Mouse (Mus musculus) hindbrain, embryonic 10.5 days (tissue): Measurements from ENCODE around the gene Cul4a. TPM values are rescaled to one million over a fixed set of nuclear protein-coding genes. Genes with fewer than 3 reads are reported as not detected.

ENCODE experiments used
- DNase-seq: peaks from one replicate; pipeline ENCODE4 v3.0.0-alpha.2; 2017; ENCODE audit warnings: low spot score
- H3K27ac ChIP-seq: fragments of 300-500 bp; sonication (generic); 2 replicates; pipeline ENCODE4 v1.5.1; 2016; ENCODE audit warnings: mild to moderate bottlenecking, moderate library complexity
- H3K27me3 ChIP-seq: fragments of 300-500 bp; sonication (generic); 2 replicates; pipeline ENCODE4 v1.6.1; 2016; ENCODE audit warnings: mild to moderate bottlenecking; ENCODE audit not compliant: poor library complexity, insufficient read depth, severe bottlenecking
- H3K36me3 ChIP-seq: fragments of 300-500 bp; sonication (generic); 2 replicates; pipeline ENCODE4 v1.6.1; 2016; ENCODE audit warnings: mild to moderate bottlenecking, moderate library complexity
- H3K4me1 ChIP-seq: fragments of 300-500 bp; sonication (generic); replicated peaks from 2 replicates; pipeline ENCODE4 v1.6.1; 2016; ENCODE audit warnings: mild to moderate bottlenecking
- H3K4me3 ChIP-seq: fragments of 300-500 bp; sonication (generic); 2 replicates; pipeline ENCODE4 v1.5.1; 2016; ENCODE audit warnings: mild to moderate bottlenecking, moderate library complexity
- H3K9me3 ChIP-seq: fragments of 300-500 bp; sonication (generic); 2 replicates; pipeline ENCODE4 v1.6.1; 2016; ENCODE audit warnings: mild to moderate bottlenecking, moderate library complexity
- WGBS: fragments of 180-500 bp; shearing (Covaris S2); methylation state at CpG from one replicate; pipeline ENCODE4 v1.1.7; 2016; 5-methylcytosine and 5-hydroxymethylcytosine counted together
- polyA plus RNA-seq: library from polyadenylated mRNA; unstranded; fragments of >200 nt; fragmentation: Nextera tagmentation; extraction: Ambion mirVana; gene quantifications from 2 replicates; pipeline ENCODE4 v1.2.1, GENCODE M21; 2016

Gene Cul4a
- polyA plus RNA-seq, 1 experiment from 2014 or later, result 72.8 TPM

GRCm38 (mm10) chr8:13174811-13175210 lies 69.4 kb downstream of the Cul4a start:
- H3K4me3 ChIP-seq, result no peak overlapping the region
- no peaks in the 10 kb centered on the region for H3K4me1 ChIP-seq
- no peaks in the 10 kb centered on the region for H3K27me3 ChIP-seq
- no peak for DNase-seq
- WGBS, result 93% methylated on average over 4 of the region's 4 CpGs
- no peaks in the 10 kb centered on the region for H3K9me3 ChIP-seq
- H3K36me3 ChIP-seq, result peaks cover 93% of the 10 kb centered on the region
- H3K27ac ChIP-seq, result no peak overlapping the region

DNA sequence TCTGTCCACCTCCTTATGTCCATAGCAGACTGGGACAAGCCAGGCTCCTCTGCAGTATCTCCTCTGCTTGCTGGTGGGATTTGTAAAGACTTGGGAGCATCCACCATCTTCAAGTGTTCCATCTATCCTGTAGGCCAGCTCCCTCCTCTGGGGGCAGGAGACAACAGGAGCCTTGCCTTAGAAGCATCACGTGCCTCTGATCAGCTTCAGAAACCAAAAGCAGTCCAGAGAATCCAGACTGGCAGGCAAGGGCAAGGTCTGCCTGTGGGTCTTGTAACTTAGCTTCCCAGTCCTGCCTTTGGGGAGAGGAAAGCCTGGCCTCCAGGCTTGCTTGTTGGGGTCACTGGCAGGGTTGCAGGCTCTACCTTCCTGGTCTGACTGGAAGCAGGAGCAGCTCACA lies 70.2 kb downstream of the Cul4a start:
- Histone ChIP-seq H3K36me3 (peaks cover 85% of the 10 kb centered on the region), H3K9me3 (no peaks in the 10 kb centered on the region), H3K27ac (no peak overlapping the region), H3K27me3 (no peaks in the 10 kb centered on the region), H3K4me1 (no peaks in the 10 kb centered on the region), H3K4me3 (no peak overlapping the region)
- WGBS, result 91% methylated on average over 1 of the region's 1 CpGs
- no peak for DNase-seq

- 96% methylated on average over 7 of the region's 7 CpGs for WGBS
- H3K36me3 ChIP-seq, result peaks cover 68% of the 10 kb centered on the region
Measured at GRCm38 (mm10) chr8:13177173-13177852, 71.9 kb downstream of the Cul4a start.

DNA sequence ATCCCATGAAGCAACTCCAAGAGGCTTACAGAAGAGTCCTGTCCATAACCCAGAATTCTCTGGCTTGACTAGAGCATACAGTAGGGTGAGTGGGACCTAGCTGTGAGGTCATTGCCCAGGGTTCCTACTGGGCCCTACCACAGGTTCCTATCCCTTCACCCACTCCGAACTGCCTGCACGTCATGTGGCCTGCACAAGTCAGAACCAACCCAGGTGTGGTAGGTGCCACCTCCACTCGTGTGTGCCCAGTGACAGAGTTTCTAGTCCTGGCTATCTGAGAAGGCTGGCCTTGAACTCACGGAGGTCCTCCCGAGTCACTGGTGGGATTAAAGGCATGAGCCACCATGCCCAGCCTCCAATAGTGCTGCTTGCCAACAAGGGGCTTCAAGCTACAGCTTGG lies 72.7 kb downstream of the Cul4a start:
- H3K4me3 ChIP-seq, result no peak overlapping the region
- no peaks in the 10 kb centered on the region for H3K4me1 ChIP-seq
- DNase-seq, result no peak
- no peaks in the 10 kb centered on the region for H3K27me3 ChIP-seq
- peaks cover 60% of the 10 kb centered on the region for H3K36me3 ChIP-seq
- 94% methylated on average over 5 of the region's 5 CpGs for WGBS
- H3K27ac ChIP-seq, result no peak overlapping the region
- no peaks in the 10 kb centered on the region for H3K9me3 ChIP-seq

More at GRCm38 (mm10) chr8:13177173-13177852, 71.9 kb downstream of the Cul4a start:
- Histone ChIP-seq H3K27ac (no peak overlapping the region), H3K4me3 (no peak overlapping the region), H3K4me1 (no peaks in the 10 kb centered on the region), H3K9me3 (no peaks in the 10 kb centered on the region), H3K27me3 (no peaks in the 10 kb centered on the region)
- DNase-seq, result no peak

DNA sequence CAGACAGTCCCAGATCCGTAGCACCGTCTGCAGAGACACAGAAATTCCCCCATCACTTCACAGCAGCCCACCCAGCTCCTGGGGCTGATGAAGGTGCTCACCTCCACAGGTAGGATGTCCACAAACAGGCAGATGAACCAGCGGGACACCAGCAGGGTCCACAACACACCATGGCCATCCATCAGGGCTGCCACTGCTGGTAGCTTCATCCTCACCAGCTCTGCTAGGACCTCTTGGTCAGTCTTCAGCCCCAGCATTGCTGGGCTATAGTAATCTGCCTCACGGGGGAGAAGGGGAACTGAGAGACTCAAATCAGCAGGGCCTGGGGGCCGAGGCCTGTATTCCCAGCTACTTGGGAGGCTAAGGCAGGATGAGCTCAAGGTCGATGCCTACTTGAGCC lies 74.1 kb downstream of the Cul4a start:
- Histone ChIP-seq H3K4me1 (no peaks in the 10 kb centered on the region), H3K27me3 (no peaks in the 10 kb centered on the region), H3K4me3 (no peak overlapping the region), H3K9me3 (no peaks in the 10 kb centered on the region), H3K36me3 (peaks cover 49% of the 10 kb centered on the region), H3K27ac (no peak overlapping the region)
- no peak for DNase-seq
- 75% methylated on average over 6 of the region's 6 CpGs for WGBS

GRCm38 (mm10) chr8:13179948-13180347 lies 74.5 kb downstream of the Cul4a start:
- no peak overlapping the region for H3K27ac ChIP-seq
- no peak overlapping the region for H3K4me3 ChIP-seq
- WGBS, result 78% methylated on average over 7 of the region's 7 CpGs
- no peak for DNase-seq
- no peaks in the 10 kb centered on the region for H3K9me3 ChIP-seq
- H3K36me3 ChIP-seq, result peaks cover 49% of the 10 kb centered on the region
- no peaks in the 10 kb centered on the region for H3K4me1 ChIP-seq
- no peaks in the 10 kb centered on the region for H3K27me3 ChIP-seq

DNA sequence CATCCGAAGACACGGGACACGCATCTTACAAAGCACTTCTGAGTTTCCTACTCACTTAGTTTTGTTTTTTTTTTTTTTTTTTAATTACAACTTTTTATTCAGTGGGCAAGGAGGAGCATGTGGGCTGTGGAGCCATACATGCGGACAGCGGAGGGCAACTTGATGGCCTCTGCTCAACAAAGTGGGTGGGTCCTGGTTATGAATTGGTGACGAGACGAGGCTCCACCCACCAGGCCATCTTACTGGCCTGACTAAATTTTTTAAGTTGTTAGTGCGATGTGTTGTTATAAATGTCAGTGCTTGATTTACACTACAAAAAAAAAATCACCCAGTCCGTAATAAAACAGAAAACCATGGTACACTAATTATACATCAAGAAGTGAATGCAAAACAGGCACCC lies 75.0 kb downstream of the Cul4a start:
- Histone ChIP-seq H3K4me1 (no peaks in the 10 kb centered on the region), H3K27me3 (no peaks in the 10 kb centered on the region), H3K9me3 (no peaks in the 10 kb centered on the region), H3K27ac (no peak overlapping the region), H3K36me3 (peaks cover 48% of the 10 kb centered on the region), H3K4me3 (no peak overlapping the region)
- DNase-seq, result no peak
- WGBS, result 86% methylated on average over 9 of the region's 9 CpGs

GRCm38 (mm10) chr8:13180911-13181690 lies 75.7 kb downstream of the Cul4a start:
- Histone ChIP-seq H3K4me3 (no peak overlapping the region), H3K4me1 (no peaks in the 10 kb centered on the region), H3K9me3 (no peaks in the 10 kb centered on the region), H3K27me3 (no peaks in the 10 kb centered on the region), H3K27ac (no peak overlapping the region), H3K36me3 (peaks cover 48% of the 10 kb centered on the region)
- WGBS, result 82% methylated on average over 18 of the region's 18 CpGs
- DNase-seq, result no peak

- Histone ChIP-seq H3K4me1 (no peaks in the 10 kb centered on the region), H3K9me3 (no peaks in the 10 kb centered on the region), H3K4me3 (no peak overlapping the region), H3K27ac (no peak overlapping the region), H3K36me3 (peaks cover 43% of the 10 kb centered on the region), H3K27me3 (no peaks in the 10 kb centered on the region)
- DNase-seq, result no peak
- 52% methylated on average over 2 of the region's 2 CpGs for WGBS
Measured at GRCm38 (mm10) chr8:13181691-13181976, 76.2 kb downstream of the Cul4a start.

GRCm38 (mm10) chr8:13186819-13187218 lies 81.4 kb downstream of the Cul4a start:
- whole genome bisulfite sequencing, result 91% methylated on average over 8 of the region's 8 CpGs
- Histone ChIP-seq H3K4me3 (no peak overlapping the region), H3K4me1 (no peaks in the 10 kb centered on the region), H3K9me3 (no peaks in the 10 kb centered on the region), H3K27ac (no peak overlapping the region), H3K27me3 (no peaks in the 10 kb centered on the region), H3K36me3 (peaks cover 28% of the 10 kb centered on the region)
- no peak for DNase-seq

- Histone ChIP-seq H3K27ac (no peak overlapping the region), H3K27me3 (no peaks in the 10 kb centered on the region), H3K4me1 (no peaks in the 10 kb centered on the region), H3K36me3 (peaks cover 28% of the 10 kb centered on the region), H3K9me3 (no peaks in the 10 kb centered on the region), H3K4me3 (no peak overlapping the region)
- 84% methylated on average over 9 of the region's 9 CpGs for WGBS
- no peak for DNase-seq
Measured at GRCm38 (mm10) chr8:13187229-13187628, 81.8 kb downstream of the Cul4a start.

GRCm38 (mm10) chr8:13187638-13188037 lies 82.2 kb downstream of the Cul4a start:
- no peak for DNase-seq
- H3K4me1 ChIP-seq, result no peaks in the 10 kb centered on the region
- no peaks in the 10 kb centered on the region for H3K27me3 ChIP-seq
- no peak overlapping the region for H3K27ac ChIP-seq
- no peak overlapping the region for H3K4me3 ChIP-seq
- H3K9me3 ChIP-seq, result no peaks in the 10 kb centered on the region
- WGBS, result 82% methylated on average over 7 of the region's 7 CpGs
- peaks cover 28% of the 10 kb centered on the region for H3K36me3 ChIP-seq

- no peak for DNase-seq
- Histone ChIP-seq H3K27ac (no peak overlapping the region), H3K36me3 (peaks cover 28% of the 10 kb centered on the region), H3K9me3 (no peaks in the 10 kb centered on the region), H3K27me3 (no peaks in the 10 kb centered on the region), H3K4me1 (no peaks in the 10 kb centered on the region), H3K4me3 (no peak overlapping the region)
- WGBS, result 91% methylated on average over 13 of the region's 13 CpGs
Measured at GRCm38 (mm10) chr8:13188052-13188555, 82.7 kb downstream of the Cul4a start.
